Mouse (Mus musculus) cerebellum, postnatal 36 days (tissue): ENCODE measurements around the gene Maml2.
"Not testable (repeated sequence)": the region's sequence is repeated elsewhere in the genome, so short reads cannot be mapped to it uniquely, and the experiment has no call there.

Source experiments
- DNase-seq, 2 experiments: peaks; one replicate each; pipeline ENCODE4 v3.0.0; 2021 to 2022; ENCODE audit warnings: mixed read lengths in 2 of 2

Maml2 gene

DNA sequence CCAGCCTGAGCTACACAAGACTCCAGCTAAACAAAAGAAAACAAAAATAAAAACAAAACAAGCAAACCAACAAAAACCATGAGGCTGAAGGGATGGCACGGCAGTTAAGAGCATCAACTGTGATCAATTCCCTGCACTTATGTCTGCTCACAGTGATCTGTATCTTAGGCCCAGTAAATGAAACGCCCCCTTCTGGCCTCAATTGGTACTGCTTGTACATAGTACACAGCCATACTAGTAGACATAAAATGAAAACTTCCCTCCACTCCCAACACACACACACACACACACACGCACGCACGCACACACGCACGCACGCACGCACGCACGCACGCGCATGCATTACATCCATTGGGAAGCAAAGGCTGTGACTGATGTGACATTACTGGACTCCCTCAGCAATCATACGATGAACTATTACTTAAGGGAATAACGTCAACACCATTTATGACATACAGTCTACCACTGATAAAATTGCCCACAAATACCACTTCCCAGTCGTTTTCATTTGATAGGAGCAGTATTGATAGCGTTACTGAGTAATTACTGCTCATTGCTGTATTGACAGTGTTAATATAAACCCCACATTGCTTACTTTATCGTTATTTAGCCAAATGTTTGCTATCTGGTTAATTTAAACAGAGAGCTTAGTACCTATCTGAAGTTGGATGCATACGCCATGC lies 389.4 kb downstream of the Maml2 start:
- peak in 1 of 2 experiments; percentile 28 for DNase-seq

GRCm38 (mm10) chr9:13688997-13689396 lies 391.2 kb downstream of the Maml2 start:
- no peak for DNase-seq

GRCm38 (mm10) chr9:13690321-13690720 lies 392.6 kb downstream of the Maml2 start:
- no peak for DNase-seq

- DNase-seq = no peak
Measured at GRCm38 (mm10) chr9:13693693-13694284, 396.0 kb downstream of the Maml2 start.

GRCm38 (mm10) chr9:13694293-13694692 lies 396.5 kb downstream of the Maml2 start:
- DNase-seq = peak; percentile 56 to 72

GRCm38 (mm10) chr9:13697041-13697811 lies 399.5 kb downstream of the Maml2 start:
- no peak for DNase-seq

- no peak for DNase-seq
Measured at GRCm38 (mm10) chr9:13697869-13698268, 400.1 kb downstream of the Maml2 start.

GRCm38 (mm10) chr9:13699061-13699780 lies 401.5 kb downstream of the Maml2 start:
- DNase-seq = no peak

GRCm38 (mm10) chr9:13699781-13700116 lies 402.0 kb downstream of the Maml2 start:
- DNase-seq = no peak

DNA sequence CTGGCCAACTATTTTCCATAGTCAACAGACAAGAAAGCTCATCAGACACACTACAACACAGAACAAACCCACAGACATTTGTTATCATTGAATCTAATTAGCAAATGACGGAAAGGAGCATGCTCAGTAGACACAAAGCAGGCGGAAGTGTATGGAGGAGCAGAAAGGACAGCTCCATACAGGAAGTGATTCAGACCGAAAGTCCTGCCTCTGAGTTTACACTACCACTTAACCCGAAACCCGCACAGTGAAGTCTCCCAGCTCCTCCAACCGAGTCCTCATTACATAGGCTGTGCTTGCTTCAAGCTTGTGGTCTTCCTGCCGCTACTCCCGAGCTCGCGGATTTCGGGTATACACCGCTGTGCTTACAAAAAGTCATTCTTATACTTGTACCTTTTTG lies 404.0 kb downstream of the Maml2 start:
- no peak for DNase-seq

DNA sequence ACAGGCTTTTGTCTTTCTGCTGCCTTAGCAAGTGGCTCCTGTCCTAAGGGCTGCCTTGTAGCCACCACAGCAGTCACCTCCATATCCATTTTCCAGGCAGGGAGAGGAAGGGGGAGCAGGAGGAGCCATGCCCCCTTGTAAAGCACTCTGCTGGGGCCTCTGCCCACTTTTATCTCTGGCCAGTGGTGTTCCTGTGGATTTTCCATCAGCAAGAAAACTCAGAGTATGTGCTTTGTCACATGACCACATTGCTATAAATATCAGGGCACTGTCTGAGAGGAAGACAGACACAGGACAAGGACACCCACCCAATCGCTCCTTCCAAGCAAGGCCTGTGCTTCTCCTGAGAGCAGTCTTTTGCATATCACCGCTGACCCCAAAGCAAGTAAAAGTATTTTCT lies 405.3 kb downstream of the Maml2 start:
- DNase-seq = no peak

DNA sequence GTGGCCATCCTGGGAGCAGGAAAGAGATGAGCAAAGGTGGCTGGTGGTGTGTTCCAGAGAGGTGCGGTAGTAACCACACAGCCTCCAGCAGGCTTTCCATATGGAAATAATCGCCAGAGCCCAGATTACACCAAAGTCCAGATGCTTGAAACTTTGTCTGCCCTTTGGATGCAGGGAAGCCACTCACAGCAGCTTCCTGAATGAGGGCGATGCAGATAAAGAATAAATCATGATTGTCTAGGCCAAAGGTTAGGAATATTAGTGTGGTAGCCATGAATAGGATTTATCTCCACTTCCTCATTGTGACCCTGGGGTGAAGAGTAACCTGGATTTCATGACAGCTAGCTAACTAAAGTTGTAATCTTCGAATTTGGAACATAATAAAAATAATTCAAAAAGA lies 407.2 kb downstream of the Maml2 start:
- DNase-seq = no peak

DNA sequence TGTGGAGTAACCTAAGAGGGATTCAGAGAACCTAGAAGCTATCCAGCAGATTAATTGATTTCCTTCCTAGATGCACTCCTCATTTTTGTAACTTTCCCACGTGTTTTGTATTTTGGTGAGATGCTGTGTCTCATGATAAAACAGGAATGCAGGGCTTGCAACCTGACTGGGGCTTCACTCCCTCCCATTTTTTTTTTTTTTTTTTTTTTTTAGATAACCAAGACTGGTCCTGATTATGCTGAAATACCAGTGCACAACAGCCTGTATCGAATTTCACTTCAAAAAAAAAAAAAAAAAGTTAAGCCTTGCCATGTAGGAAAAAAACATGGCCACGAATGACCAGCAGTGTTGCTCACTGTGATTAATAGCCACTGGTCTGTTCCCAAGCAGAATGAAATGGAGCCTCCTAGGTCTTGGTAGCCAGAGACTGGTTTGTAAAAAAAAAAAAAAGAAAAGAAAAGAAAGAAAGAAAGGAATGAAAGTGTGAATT lies 409.4 kb downstream of the Maml2 start:
- no peak for DNase-seq

DNA sequence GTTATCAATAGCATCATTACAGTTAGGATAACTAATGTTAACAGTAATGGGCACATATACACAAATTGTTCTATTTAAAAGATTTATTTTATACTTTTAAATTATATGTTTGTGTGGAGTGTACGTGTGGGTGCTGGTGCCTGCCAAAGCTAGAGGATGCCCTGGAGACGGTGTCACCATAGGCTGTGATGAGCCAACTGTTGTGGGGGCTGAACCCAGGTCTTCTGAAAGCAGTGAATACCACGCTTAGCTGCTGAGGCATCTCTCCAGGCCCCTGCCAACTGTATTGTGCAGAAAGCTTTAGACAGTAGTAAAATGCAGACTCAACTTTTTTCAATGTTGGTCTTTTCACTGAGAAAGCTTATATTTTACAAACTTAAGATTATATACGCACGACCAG lies 411.7 kb downstream of the Maml2 start:
- no peak for DNase-seq

GRCm38 (mm10) chr9:13715891-13716290 lies 418.1 kb downstream of the Maml2 start:
- DNase-seq = not testable (repeated sequence)

DNA sequence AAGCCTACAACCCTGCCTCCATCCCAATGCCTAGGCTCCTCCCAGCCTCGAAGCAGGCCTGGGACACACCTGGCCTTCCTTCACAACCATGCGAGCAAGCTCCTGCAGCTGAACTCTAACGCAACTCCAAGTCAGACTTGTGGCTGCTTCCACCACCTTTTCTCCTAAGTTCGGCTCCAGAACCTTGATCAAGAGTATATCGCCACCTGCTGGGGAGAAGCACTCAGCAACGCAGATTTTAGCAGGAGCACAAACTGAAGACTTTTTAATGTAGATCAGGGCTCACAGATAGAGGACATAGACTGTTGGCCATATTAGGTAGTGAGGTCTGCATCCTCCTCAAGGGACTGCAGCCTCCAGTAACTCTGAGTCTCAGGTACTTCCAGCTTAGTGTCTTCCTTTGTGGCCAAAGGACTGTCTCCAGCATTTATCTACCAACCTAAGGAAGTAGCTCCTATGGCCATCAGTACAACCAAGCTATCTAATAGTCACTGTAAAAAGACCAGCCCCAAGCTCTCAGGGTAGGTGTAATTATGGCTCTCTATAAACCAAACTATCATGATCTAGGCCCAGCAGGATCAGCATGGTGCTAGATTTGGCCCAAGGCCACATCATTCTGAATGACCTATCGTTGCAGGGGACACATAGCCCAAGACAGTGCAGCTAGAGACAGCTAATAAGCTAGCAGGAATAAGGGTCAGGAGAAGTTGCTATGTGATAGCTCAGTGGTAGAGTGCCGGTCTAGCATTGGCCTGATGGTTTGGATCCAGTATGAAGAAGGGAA lies 418.8 kb downstream of the Maml2 start:
- DNase-seq = peak; percentile 73 to 83

DNA sequence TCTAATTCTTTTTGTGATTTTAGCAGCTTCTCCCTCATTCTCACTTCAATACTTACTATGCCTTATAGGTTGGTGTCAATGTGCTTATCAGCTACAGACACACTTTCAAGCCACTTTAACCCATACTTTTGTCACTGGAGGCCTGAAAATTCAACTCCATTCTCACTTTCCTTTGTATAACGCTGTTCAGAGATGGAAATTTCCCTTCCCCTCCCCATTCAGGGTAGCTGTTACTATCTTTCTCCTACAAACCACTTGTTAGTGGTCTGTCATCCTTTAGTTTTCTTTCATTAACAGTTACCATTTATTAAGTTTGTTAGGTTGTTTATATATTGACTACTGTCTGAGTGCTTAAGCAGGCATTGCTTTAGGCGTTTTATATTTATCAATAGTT lies 450.6 kb downstream of the Maml2 start, which contains the start of gene Mtmr2:
Gene Mtmr2 (plus strand): TSS at position 7 of the 394 bp plus-strand sequence.
- DNase-seq = no peak

DNA sequence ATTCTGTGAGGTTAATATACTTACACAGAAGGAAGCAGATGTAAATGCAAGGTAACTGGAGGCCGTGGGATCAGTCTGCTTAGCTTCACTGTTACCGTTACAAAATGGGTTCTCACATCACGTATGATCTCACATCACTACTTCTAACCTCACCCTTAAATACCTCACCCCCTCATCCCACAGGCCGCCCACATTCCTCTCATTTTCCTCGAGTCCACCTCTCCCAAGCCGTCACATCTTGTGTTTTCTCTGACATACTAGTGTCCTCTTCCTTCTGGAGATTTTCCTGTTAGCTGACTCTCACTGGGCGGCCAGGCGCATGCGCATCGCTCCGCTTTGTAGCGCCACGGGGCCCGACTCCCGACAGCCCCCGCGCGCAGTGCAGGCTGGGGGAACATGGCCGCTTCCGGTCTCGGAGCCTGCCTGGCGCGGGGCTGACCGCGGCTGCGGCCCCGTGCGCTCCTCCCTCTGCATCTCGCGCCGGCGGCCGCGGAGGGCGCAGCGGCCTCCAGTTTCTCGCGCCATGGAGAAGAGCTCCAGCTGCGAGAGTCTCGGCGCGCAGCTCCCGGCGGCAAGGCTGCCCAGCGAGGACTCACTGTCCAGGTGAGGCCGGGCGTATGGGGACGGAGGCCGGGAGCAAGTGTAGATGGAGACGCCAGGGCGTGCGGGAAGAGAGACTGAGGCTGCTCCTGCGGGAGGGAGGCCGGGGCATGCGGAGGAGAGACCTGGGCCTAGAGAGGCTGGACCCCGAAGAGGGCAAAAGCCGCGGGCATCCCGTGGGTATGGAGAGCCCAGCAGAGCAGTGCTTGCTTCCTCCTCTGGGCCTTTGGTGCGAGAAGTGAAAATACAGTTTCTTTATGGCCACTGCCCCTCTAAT lies 451.3 kb downstream of the Maml2 start:
- DNase-seq = peak; percentile 97 to 98

DNA sequence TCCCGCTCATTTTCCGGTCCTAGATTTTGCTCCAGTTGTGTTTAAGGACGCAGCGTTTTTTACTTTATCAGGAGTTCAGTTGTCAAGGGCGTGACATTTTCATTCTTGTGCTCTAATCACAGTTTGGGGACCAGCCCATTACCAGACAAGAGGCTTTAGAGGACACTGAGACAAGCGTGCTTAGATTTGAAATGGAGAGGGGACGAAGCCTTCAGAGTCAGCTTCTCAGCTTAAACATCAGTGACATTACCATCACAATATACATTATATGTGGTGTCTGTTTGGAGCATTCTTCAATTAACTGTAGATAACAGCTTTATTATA lies 451.9 kb downstream of the Maml2 start:
- DNase-seq = no peak

GRCm38 (mm10) chr9:13752543-13752942 lies 454.8 kb downstream of the Maml2 start:
- no peak for DNase-seq
